Mouse (Mus musculus) monocyte, adult 5-6 weeks (primary cell): Measurements from ENCODE around the gene Atp8b4. TPM values are rescaled to one million over a fixed set of nuclear protein-coding genes. Genes with fewer than 3 reads are reported as not detected.

Experiments
- ATAC-seq: fragments of 153-309, 156-312 bp; replicated peaks from 2 replicates; pipeline ENCODE4 v1.8.0; 2017; ENCODE audit warnings: mild to moderate bottlenecking; ENCODE audit not compliant: low TSS enrichment, insufficient number of reproducible peaks, severe bottlenecking, poor library complexity, low FRiP score
- total RNA-seq: library from RNA; stranded (forward); fragments of 200-1000, 200-491, 200-594 nt; gene quantifications from 3 replicates; pipeline ENCODE4 v1.2.3, GENCODE M21; 2017

Gene Atp8b4
- total RNA-seq, 1 experiment from 2014 or later = 75.4 TPM

- peak; percentile 67 for ATAC-seq
Observed at GRCm38 (mm10) chr2:126499730-126500129, 744 bp downstream of the Atp8b4 start.

GRCm38 (mm10) chr2:126498761-126499452 is 1.6 kb downstream of the Atp8b4 start:
- ATAC-seq = no peak

DNA sequence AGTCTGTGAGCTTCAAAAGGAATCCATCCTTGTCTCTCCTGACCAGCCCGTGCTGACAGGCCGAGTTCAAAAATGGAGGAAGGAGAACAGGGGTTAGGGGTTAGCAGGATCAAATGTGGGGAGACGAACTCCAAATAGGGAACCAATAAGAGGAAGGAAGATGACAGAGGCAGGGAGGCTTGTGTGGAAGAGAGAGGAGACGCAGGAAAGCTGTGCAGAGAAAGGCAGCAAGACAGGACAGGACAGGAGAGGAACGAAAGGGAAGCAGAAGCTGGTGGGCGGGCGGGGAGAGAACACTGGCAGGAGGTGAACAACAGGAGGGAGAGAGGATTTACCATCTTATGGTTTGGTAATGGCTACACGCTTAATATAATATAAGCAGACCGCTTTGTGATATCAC is 3.6 kb downstream of the Atp8b4 start:
- ATAC-seq = peak; percentile 16; the same call in 1 of the 2 replicates

DNA sequence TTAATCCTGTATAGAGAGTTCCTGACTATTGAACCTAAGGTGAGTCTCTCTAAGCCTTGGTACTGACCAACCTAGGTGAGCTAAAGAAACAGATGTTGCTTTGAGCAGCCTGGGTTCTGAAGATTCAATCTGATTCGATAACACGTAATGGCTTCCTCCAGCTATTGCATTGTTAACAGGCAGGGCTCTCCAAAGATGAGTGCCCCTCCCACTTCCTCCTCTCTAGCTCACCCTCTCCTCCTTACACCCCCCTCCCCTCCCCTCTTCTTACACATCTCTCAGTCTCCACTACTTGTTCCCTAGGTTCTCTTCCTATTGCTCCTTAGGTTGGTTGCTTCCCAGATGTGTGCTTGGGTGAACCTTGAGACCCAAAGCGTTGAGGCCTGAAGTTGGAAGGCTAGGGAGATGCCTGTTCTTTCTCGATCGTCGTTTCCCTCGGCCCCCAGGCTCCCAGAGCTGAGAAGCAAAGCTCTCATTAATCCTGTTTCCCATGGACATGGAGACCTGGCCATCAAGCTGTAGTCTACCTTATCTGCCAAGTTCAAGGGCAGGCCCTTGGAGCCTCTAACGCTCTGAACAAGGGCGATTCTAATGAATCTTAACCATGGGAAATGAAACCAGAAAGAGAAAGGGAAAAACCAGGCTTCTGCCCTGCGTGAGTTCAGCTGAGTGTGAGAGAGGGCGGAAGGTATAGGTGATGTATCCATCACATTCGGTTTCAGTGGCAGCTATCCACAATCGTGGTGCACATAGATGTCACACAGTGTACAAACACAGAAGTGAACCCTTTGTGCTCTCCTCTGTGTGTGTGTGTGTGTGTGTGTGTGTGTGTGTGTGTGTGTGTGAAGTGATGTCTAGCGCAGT is 4.4 kb downstream of the Atp8b4 start:
- ATAC-seq = peak; percentile 63

GRCm38 (mm10) chr2:126495230-126495629 is 5.2 kb downstream of the Atp8b4 start:
- ATAC-seq = no peak

GRCm38 (mm10) chr2:126493306-126493705 is 7.2 kb downstream of the Atp8b4 start:
- ATAC-seq = no peak

DNA sequence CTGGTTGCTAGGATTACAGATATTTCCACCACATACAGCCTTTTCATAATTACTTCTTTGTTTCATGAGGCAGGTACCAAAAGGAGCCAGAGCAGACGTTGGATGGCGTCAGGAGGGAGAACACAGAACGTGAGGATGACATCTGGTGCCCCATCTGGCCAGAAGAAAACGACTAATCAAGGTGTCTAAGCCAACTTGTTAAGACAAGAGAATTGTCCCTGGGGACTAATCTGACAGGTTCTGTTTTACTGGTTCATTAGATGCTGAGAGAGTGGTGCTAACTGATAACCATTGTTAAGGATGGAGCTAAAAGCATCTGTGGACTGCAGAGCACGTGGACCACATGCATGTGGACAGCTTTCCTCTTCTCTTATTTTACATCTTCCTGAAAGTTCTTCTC is 7.8 kb downstream of the Atp8b4 start:
- ATAC-seq = no peak

- ATAC-seq = peak; percentile 83
Observed at GRCm38 (mm10) chr2:126491446-126491845, 9.0 kb downstream of the Atp8b4 start.

DNA sequence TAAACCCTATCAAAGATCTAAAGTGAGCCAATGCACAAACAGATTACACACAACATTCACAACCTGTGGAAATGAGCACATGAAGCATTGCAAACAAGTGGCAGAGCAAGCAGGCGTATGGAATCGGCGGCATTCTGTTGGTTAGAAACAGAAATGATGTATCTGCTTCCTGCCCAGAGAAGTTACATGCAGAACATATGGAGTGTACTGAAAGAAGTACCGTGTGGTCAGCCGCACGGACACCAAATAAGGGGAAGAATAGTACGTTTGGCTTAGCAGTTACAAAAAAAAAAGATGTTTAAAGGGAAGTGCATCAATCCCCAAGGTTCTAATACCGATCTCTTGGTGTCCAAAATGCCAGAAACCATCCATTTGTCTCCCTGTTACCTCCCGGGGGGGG is 9.9 kb downstream of the Atp8b4 start:
- ATAC-seq = peak; percentile 63; the same call in 1 of the 2 replicates

- ATAC-seq = no peak
Observed at GRCm38 (mm10) chr2:126485262-126486017, 15.0 kb downstream of the Atp8b4 start.

- no peak for ATAC-seq
Observed at GRCm38 (mm10) chr2:126483337-126483736, 17.1 kb downstream of the Atp8b4 start.

DNA sequence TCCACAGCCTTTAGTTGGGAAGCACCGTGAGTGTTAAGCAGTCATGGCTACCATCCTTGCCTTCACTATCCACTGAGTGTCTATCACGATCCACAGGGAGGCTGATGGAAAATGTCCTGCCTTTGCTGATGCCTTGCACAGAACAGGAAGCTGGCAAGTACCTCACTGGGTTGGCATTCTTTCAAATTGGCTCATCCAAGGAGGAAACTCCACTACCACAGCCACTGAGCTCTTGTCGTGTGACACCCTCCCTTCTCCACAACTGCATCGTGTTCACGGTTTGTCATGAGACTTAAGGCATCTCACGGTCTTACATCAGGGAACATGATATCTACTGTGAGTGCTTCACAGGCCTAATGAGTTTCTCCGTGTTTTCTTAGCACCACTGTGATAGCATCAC is 22.9 kb downstream of the Atp8b4 start:
- peak; percentile 48 for ATAC-seq

- ATAC-seq = peak; percentile 86
Observed at GRCm38 (mm10) chr2:126475681-126476410, 24.6 kb downstream of the Atp8b4 start.

DNA sequence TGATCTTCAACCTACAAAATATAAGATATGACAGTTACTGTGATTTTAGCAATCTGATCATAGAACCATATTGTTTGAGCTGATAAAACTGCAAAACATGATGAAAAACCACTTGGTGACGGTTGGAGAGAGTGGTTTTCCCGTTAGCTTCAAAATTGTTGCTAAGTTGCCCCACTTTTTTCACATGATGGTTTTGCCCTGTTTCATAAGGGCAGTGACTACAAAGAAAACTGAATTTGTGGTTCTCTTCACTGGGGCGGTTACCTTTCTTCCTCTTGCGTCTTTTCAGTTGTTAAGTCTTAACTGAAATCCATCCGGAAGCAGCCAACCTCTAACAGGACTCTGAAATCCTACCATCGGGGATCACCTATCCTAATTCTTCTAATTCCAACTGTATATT is 26.5 kb downstream of the Atp8b4 start:
- ATAC-seq = peak; percentile 18; the same call in 1 of the 2 replicates

- no peak for ATAC-seq
Observed at GRCm38 (mm10) chr2:126472836-126473235, 27.6 kb downstream of the Atp8b4 start.

- ATAC-seq = peak; percentile 41
Observed at GRCm38 (mm10) chr2:126467790-126468189, 32.7 kb downstream of the Atp8b4 start.

DNA sequence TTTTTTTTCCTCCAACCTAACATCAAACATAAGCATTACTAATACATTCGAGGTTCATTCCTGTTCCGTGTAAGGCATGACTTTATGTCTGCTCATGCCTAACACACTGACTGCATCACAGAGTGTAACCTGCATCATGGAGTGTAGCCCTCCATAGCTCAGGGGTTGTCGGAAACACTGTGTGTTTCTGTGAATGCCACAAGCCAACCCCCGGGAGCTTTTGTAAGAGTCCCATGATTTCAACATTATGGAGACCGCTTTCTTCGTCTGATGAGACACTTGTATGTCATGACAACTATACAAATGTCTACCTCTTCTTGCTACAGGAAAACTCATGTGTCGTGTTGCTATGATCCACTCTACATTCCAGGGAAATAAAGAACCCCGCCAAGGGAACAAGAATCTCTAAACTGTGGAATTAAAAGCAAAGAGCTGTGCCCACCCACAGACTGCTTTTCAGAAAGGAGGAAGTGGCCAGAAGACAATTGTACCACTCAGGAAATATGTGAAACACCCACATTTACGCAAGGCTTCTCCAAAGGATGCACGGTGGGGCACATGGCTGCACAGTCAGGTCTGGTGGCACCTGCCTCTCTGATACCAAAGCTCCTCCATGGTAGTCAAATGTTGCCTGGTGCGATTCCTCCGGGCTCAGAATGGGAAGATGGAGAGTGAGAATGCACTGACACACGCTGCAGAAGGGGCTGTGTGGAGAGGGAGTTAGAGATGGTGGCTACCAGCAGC is 33.9 kb downstream of the Atp8b4 start:
- ATAC-seq = peak; percentile 86

DNA sequence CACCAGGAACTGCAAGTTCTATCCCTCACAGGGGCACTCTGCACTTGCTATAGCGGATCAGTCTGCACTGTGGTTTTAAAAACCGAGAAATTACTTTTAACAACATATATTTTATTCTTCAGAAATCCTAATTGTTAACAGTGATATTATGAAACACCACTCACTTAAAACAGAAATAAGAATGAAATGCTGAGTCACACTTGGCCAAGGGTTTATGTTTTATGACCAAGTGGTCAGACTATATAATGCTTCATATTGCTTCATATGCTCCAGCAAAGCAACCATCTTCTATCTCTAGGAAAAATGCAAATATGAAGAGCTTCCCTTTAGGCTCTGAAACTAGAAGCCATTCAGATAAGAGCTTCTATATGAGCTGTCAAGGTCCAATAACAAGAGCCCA is 41.8 kb downstream of the Atp8b4 start:
- ATAC-seq = no peak
